Mouse (Mus musculus): ENCODE results near the gene Krt20.

Krt20 gene

DNA sequence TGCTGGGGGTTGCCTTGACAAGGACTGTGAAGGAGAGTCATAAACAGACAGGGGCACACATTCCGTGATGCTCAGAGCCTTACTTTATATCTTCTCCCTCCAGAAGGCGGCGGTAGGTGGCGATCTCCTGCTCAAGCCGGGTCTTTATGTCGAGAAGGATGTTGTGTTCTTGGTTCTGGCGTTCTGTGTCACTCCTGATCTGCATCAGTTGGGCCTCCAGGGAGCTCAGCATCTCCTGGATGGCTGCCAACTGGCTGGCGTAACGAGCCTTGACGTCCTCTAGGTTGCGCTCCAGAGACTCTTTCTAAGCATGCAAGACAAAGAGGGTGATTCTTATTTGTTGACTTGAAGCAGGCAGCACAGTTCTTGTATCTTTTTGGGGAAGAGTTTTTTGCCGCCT is 7.3 kb downstream of the Krt20 start:
- Histone ChIP-seq H3K4me3 (replicated peaks; ENCODE audit: low read length) (no peak overlapping the region), H3K36me3 (ENCODE audit: insufficient read depth, low read length) (no peaks in the 10 kb centered on the region), H3K9me3 (ENCODE audit: low read length) (no peaks in the 10 kb centered on the region), H3K4me1 (replicated peaks; ENCODE audit: low read depth, low read length) (peaks cover 15% of the 10 kb centered on the region), H3K27me3 (ENCODE audit: insufficient read depth, low read length) (no peaks in the 10 kb centered on the region; the same call in 1 of the 2 replicates)
- no peak for TF ChIP-seq POU5F1 (IDR thresholded peaks at IDR 0.05; ENCODE audit: borderline replicate concordance, low read length)
- TF ChIP-seq CTCF (conservative IDR thresholded peaks at IDR 0.05; ENCODE audit: low read length) = peak; percentile 18

- Histone ChIP-seq H3K36me3 (ENCODE audit: insufficient read depth, low read length) (no peaks in the 10 kb centered on the region), H3K9me3 (ENCODE audit: low read length) (no peaks in the 10 kb centered on the region), H3K27me3 (ENCODE audit: insufficient read depth, low read length) (no peaks in the 10 kb centered on the region; the same call in 1 of the 2 replicates)
These were observed 15.8 kb downstream of the Krt20 start, which contains the start of gene Krt12 for GRCm38 (mm10) chr11:99422159-99422558. Gene Krt12, minus strand, starts transcription at chr11:99422259.

DNA sequence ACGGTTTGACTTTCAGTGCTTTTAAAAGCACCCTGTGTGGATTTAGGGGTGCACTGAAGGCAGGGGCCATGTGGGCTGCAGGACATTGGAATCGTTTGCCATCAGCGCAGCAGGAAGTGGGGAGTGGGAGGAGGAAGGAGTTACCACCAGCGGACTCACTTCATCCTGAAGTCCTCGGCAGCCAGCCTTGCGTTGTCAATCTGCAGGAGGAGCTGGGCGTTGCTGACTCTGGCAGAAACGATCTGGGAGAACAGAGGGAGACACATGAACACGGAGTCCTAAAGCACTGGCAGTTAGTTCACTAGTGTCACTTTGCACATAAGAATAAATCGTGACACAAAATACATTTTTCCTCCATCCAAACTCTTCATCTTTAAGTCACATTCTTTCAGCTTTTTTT is 17.4 kb downstream of the Krt20 start:
- H3K27me3 ChIP-seq (ENCODE audit: insufficient read depth, low read length) = no peaks in the 10 kb centered on the region; the same call in 1 of the 2 replicates
- peaks cover 13% of the 10 kb centered on the region for H3K4me1 ChIP-seq (replicated peaks; ENCODE audit: low read depth, low read length)
- H3K4me3 ChIP-seq (replicated peaks; ENCODE audit: low read length) = no peak overlapping the region
- H3K36me3 ChIP-seq (ENCODE audit: insufficient read depth, low read length) = no peaks in the 10 kb centered on the region
- H3K9me3 ChIP-seq (ENCODE audit: low read length) = no peaks in the 10 kb centered on the region
- no peak for TF ChIP-seq CTCF (conservative IDR thresholded peaks at IDR 0.05; ENCODE audit: low read length)
- TF ChIP-seq NANOG (IDR thresholded peaks at IDR 0.05; ENCODE audit: borderline replicate concordance, low read length) = no peak
- no peak for TF ChIP-seq POU5F1 (IDR thresholded peaks at IDR 0.05; ENCODE audit: borderline replicate concordance, low read length)

More at GRCm38 (mm10) chr11:99422159-99422558, 15.8 kb downstream of the Krt20 start, which contains the start of gene Krt12:
- Histone ChIP-seq H3K4me3 (replicated peaks; ENCODE audit: low read length) (peak within 1 kb of the TSS; percentile 69), H3K4me1 (replicated peaks; ENCODE audit: low read depth, low read length) (peaks cover 13% of the 10 kb centered on the region)
- no peak for TF ChIP-seq POU5F1 (IDR thresholded peaks at IDR 0.05; ENCODE audit: borderline replicate concordance, low read length)

GRCm38 (mm10) chr11:99417819-99418218 is 20.1 kb downstream of the Krt20 start:
- no peaks in the 10 kb centered on the region for H3K36me3 ChIP-seq (ENCODE audit: insufficient read depth, low read length)
- H3K27me3 ChIP-seq (ENCODE audit: insufficient read depth, low read length) = no peaks in the 10 kb centered on the region; the same call in 1 of the 2 replicates
- peaks cover 13% of the 10 kb centered on the region for H3K4me1 ChIP-seq (replicated peaks; ENCODE audit: low read depth, low read length)
- no peaks in the 10 kb centered on the region for H3K9me3 ChIP-seq (ENCODE audit: low read length)
- H3K4me3 ChIP-seq (replicated peaks; ENCODE audit: low read length) = no peak overlapping the region
- TF ChIP-seq CTCF (conservative IDR thresholded peaks at IDR 0.05; ENCODE audit: low read length) (no peak), NANOG (IDR thresholded peaks at IDR 0.05; ENCODE audit: borderline replicate concordance, low read length) (no peak), POU5F1 (IDR thresholded peaks at IDR 0.05; ENCODE audit: borderline replicate concordance, low read length) (no peak)

DNA sequence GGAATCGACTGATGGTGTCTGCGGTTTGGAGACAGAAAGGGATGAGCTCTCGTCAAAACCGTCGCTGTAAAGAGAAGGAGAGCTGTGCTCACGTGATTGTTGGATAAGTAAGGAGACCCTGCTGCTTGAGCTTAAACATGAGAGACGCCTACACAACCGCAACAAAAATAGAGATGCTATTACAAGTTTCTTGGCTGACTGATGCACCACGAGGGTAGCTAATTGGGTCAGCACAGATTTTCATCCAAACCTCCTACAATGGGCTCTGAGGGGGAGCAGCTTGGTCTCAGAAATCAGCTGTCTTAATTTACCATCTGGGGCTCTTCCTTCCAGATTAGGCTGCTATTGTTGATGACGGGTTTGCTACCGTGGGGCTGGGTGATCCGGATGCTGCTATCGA is 21.0 kb downstream of the Krt20 start:
- H3K27me3 ChIP-seq (ENCODE audit: insufficient read depth, low read length) = no peaks in the 10 kb centered on the region; the same call in 1 of the 2 replicates
- H3K4me1 ChIP-seq (replicated peaks; ENCODE audit: low read depth, low read length) = peaks cover 6% of the 10 kb centered on the region
- TF ChIP-seq POU5F1 (IDR thresholded peaks at IDR 0.05; ENCODE audit: borderline replicate concordance, low read length) = no peak
- no peak for TF ChIP-seq CTCF (conservative IDR thresholded peaks at IDR 0.05; ENCODE audit: low read length)
- TF ChIP-seq NANOG (IDR thresholded peaks at IDR 0.05; ENCODE audit: borderline replicate concordance, low read length) = no peak
- H3K9me3 ChIP-seq (ENCODE audit: low read length) = no peaks in the 10 kb centered on the region
- H3K4me3 ChIP-seq (replicated peaks; ENCODE audit: low read length) = no peak overlapping the region
- no peaks in the 10 kb centered on the region for H3K36me3 ChIP-seq (ENCODE audit: insufficient read depth, low read length)

GRCm38 (mm10) chr11:99414463-99415147 is 23.3 kb downstream of the Krt20 start:
- H3K27me3 ChIP-seq (ENCODE audit: insufficient read depth, low read length) = no peaks in the 10 kb centered on the region; the same call in 1 of the 2 replicates
- TF ChIP-seq NANOG (IDR thresholded peaks at IDR 0.05; ENCODE audit: borderline replicate concordance, low read length) (no peak), CTCF (conservative IDR thresholded peaks at IDR 0.05; ENCODE audit: low read length) (no peak), POU5F1 (IDR thresholded peaks at IDR 0.05; ENCODE audit: borderline replicate concordance, low read length) (no peak)
- no peak overlapping the region for H3K4me3 ChIP-seq (replicated peaks; ENCODE audit: low read length)
- peaks cover 3% of the 10 kb centered on the region; the same call in 1 of the 2 replicates for H3K4me1 ChIP-seq (replicated peaks; ENCODE audit: low read depth, low read length)
- H3K36me3 ChIP-seq (ENCODE audit: insufficient read depth, low read length) = no peaks in the 10 kb centered on the region
- H3K9me3 ChIP-seq (ENCODE audit: low read length) = no peaks in the 10 kb centered on the region

DNA sequence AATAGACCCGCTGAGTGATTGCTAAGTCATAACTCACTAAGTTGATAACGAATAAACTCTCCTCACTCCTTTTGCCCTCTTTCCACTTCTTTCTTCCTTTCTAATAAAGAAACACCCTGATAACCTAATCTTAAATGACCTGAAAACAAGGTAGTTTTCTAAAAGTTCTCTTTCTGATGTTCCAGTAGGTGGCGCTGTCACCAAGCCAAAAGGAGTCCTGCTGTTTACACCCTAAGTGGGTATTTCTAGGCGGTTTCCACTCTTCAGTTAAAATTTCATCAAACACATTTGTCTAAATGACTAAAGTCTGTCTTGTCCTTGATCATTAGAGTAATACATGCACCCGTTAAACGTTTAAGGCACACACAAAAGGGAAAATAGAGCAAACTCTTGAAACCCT is 24.7 kb downstream of the Krt20 start:
- no peak for TF ChIP-seq NANOG (IDR thresholded peaks at IDR 0.05; ENCODE audit: borderline replicate concordance, low read length)
- TF ChIP-seq CTCF (conservative IDR thresholded peaks at IDR 0.05; ENCODE audit: low read length) = peak; percentile 63
- TF ChIP-seq POU5F1 (IDR thresholded peaks at IDR 0.05; ENCODE audit: borderline replicate concordance, low read length) = no peak
- no peaks in the 10 kb centered on the region for H3K9me3 ChIP-seq (ENCODE audit: low read length)
- no peaks in the 10 kb centered on the region; the same call in 1 of the 2 replicates for H3K27me3 ChIP-seq (ENCODE audit: insufficient read depth, low read length)
- peaks cover 3% of the 10 kb centered on the region; the same call in 1 of the 2 replicates for H3K4me1 ChIP-seq (replicated peaks; ENCODE audit: low read depth, low read length)
- no peaks in the 10 kb centered on the region for H3K36me3 ChIP-seq (ENCODE audit: insufficient read depth, low read length)
- no peak overlapping the region for H3K4me3 ChIP-seq (replicated peaks; ENCODE audit: low read length)

GRCm38 (mm10) chr11:99406186-99406585 is 31.8 kb downstream of the Krt20 start:
- no peaks in the 10 kb centered on the region for H3K36me3 ChIP-seq (ENCODE audit: insufficient read depth, low read length)

More at GRCm38 (mm10) chr11:99406186-99406585, 31.8 kb downstream of the Krt20 start:
- no peaks in the 10 kb centered on the region for H3K27me3 ChIP-seq (ENCODE audit: insufficient read depth, low read length)
- no peaks in the 10 kb centered on the region for H3K9me3 ChIP-seq (ENCODE audit: low read length)
- no peak overlapping the region for H3K4me3 ChIP-seq (replicated peaks; ENCODE audit: low read length)
- TF ChIP-seq NANOG (IDR thresholded peaks at IDR 0.05; ENCODE audit: borderline replicate concordance, low read length) = no peak
- TF ChIP-seq POU5F1 (IDR thresholded peaks at IDR 0.05; ENCODE audit: borderline replicate concordance, low read length) = no peak
- no peak for TF ChIP-seq CTCF (conservative IDR thresholded peaks at IDR 0.05; ENCODE audit: low read length)
- no peaks in the 10 kb centered on the region for H3K4me1 ChIP-seq (replicated peaks; ENCODE audit: low read depth, low read length)

Measured in E14TG2a.4 (cell line).